Mouse (Mus musculus) liver, embryonic 13.5 days (tissue): ENCODE results near the gene Rhoq. TPM values are rescaled to one million over a fixed set of nuclear protein-coding genes. Genes with fewer than 3 reads are reported as not detected.

ENCODE experiments used
- ATAC-seq: fragments of 200-750 bp; cut with Nextera tagmentation; 2 replicates; pipeline ENCODE4 v1.8.0; 2017; ENCODE audit warnings: low read depth, mild to moderate bottlenecking, moderate number of reproducible peaks, moderate library complexity
- DNase-seq: peaks from one replicate; pipeline ENCODE4 v3.0.0; 2022
- H3K27ac ChIP-seq: fragments of 300-500 bp; sonication (generic); 2 replicates; pipeline ENCODE4 v1.5.1; 2015; ENCODE audit warnings: moderate library complexity, mild to moderate bottlenecking, inconsistent platforms
- H3K27me3 ChIP-seq: fragments of 300-500 bp; sonication (generic); 2 replicates; pipeline ENCODE4 v1.6.1; 2015; ENCODE audit warnings: mild to moderate bottlenecking, inconsistent platforms
- H3K36me3 ChIP-seq: fragments of 300-500 bp; sonication (generic); 2 replicates; pipeline ENCODE4 v1.6.1; 2015; ENCODE audit warnings: mild to moderate bottlenecking, inconsistent platforms
- H3K4me1 ChIP-seq: fragments of 300-500 bp; sonication (generic); replicated peaks from 2 replicates; pipeline ENCODE4 v1.6.1; 2015; ENCODE audit warnings: inconsistent platforms
- H3K4me2 ChIP-seq: fragments of 300-500 bp; sonication (generic); 2 replicates; pipeline ENCODE4 v1.6.1; 2015; ENCODE audit warnings: inconsistent platforms, mild to moderate bottlenecking, moderate library complexity
- H3K4me3 ChIP-seq: fragments of 300-500 bp; sonication (generic); replicated peaks from 2 replicates; pipeline ENCODE4 v1.5.1; 2015; ENCODE audit warnings: mild to moderate bottlenecking, inconsistent platforms
- H3K9ac ChIP-seq: fragments of 300-500 bp; sonication (generic); 2 replicates; pipeline ENCODE4 v1.6.1; 2015; ENCODE audit warnings: mild to moderate bottlenecking, inconsistent platforms
- H3K9me3 ChIP-seq: fragments of 300-500 bp; sonication (generic); replicated peaks from 2 replicates; pipeline ENCODE4 v1.6.1; 2016; ENCODE audit warnings: inconsistent platforms
- WGBS: fragments of 180-500 bp; shearing (Covaris S2); methylation state at CpG from one replicate; pipeline ENCODE4 v1.1.7; 2015; ENCODE audit not compliant: insufficient replicate concordance; 5-methylcytosine and 5-hydroxymethylcytosine counted together
- polyA plus RNA-seq: library from polyadenylated mRNA; unstranded; fragments of >200 nt; fragmentation: Nextera tagmentation; extraction: Ambion mirVana; gene quantifications from 2 replicates; pipeline ENCODE4 v1.2.1, GENCODE M21; 2015

The Rhoq gene
- polyA plus RNA-seq, 1 experiment from 2014 or later = 1.4 TPM

- no peaks in the 10 kb centered on the region for H3K9me3 ChIP-seq
- WGBS = 80% methylated on average over 3 of the region's 3 CpGs
- H3K4me3 ChIP-seq = no peak overlapping the region
- H3K4me1 ChIP-seq = no peaks in the 10 kb centered on the region
- no peak overlapping the region for H3K9ac ChIP-seq
- peaks cover 12% of the 10 kb centered on the region for H3K36me3 ChIP-seq
- no peak overlapping the region for H3K27ac ChIP-seq
- no peaks in the 10 kb centered on the region for H3K27me3 ChIP-seq
- DNase-seq (no peak), ATAC-seq (no peak)
- H3K4me2 ChIP-seq = no peak overlapping the region
Measured at GRCm38 (mm10) chr17:87008950-87009349, 46.1 kb downstream of the Rhoq start.

- ATAC-seq = no peak
- H3K36me3 ChIP-seq = peaks cover 12% of the 10 kb centered on the region
- H3K4me1 ChIP-seq = no peaks in the 10 kb centered on the region
- H3K4me3 ChIP-seq = no peak overlapping the region
- WGBS = 76% methylated on average over 13 of the region's 13 CpGs
- no peak overlapping the region for H3K27ac ChIP-seq
- no peak overlapping the region for H3K9ac ChIP-seq
- H3K9me3 ChIP-seq = no peaks in the 10 kb centered on the region
- no peaks in the 10 kb centered on the region for H3K27me3 ChIP-seq
- H3K4me2 ChIP-seq = no peak overlapping the region
- no peak for DNase-seq
Measured at GRCm38 (mm10) chr17:87011301-87012019, 48.6 kb downstream of the Rhoq start.

GRCm38 (mm10) chr17:87019692-87020091 is 56.8 kb downstream of the Rhoq start:
- no peak overlapping the region for H3K9ac ChIP-seq
- no peak overlapping the region for H3K4me2 ChIP-seq
- no peaks in the 10 kb centered on the region for H3K9me3 ChIP-seq
- 73% methylated on average over 5 of the region's 5 CpGs for WGBS
- H3K27ac ChIP-seq = no peak overlapping the region
- H3K4me1 ChIP-seq = peaks cover 14% of the 10 kb centered on the region
- DNase-seq = no peak
- H3K27me3 ChIP-seq = no peaks in the 10 kb centered on the region
- no peak for ATAC-seq
- H3K4me3 ChIP-seq = no peak overlapping the region
- H3K36me3 ChIP-seq = peaks cover 9% of the 10 kb centered on the region; the same call in 1 of the 2 replicates

DNA sequence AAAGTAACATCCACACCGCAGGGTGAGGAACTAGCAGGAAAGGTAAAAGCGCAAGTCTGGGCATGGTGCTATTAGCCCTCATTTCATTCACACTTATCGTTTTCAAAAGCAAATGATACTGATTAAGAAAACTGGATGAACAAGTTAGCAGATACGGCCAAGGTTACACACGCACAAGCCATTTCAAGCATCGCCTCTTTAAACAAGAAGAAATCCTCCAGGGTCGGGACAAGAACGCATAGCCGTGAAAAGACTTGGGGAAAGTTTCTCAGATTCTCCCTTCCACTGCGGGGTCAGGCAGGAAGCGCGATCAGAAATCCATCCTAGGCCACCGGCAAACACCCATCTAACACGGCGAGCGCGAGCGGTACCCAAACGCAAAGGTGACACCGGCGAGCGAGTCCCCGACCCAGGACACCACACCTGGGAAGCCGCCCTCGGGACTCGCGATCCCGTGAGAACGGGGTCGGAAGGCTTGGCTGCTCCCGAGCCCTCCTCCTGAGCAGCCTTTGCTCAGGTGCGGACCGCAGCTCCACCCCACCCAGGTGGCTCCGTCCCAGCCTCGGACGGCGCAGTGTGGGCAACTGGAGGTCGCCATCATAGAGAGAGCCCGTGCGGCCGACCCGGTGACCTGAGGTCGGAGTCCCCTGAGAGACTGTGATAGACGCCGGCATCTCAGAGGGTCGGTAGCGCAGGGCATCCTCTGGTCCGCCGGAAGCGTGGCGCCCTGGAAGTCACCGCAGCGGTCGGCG is 61.8 kb downstream of the Rhoq start:
- peaks cover 15% of the 10 kb centered on the region for H3K36me3 ChIP-seq
- DNase-seq (no peak), ATAC-seq (peak; percentile 67)
- peak overlapping the region; percentile 97 for H3K4me2 ChIP-seq
- under 1% methylated on average over 55 of the region's 55 CpGs for WGBS
- H3K9ac ChIP-seq = peak overlapping the region; percentile 84
- peaks cover 26% of the 10 kb centered on the region for H3K4me1 ChIP-seq
- no peaks in the 10 kb centered on the region for H3K9me3 ChIP-seq
- H3K27ac ChIP-seq = no peak overlapping the region
- peak overlapping the region; percentile 92 for H3K4me3 ChIP-seq
- no peaks in the 10 kb centered on the region for H3K27me3 ChIP-seq

DNA sequence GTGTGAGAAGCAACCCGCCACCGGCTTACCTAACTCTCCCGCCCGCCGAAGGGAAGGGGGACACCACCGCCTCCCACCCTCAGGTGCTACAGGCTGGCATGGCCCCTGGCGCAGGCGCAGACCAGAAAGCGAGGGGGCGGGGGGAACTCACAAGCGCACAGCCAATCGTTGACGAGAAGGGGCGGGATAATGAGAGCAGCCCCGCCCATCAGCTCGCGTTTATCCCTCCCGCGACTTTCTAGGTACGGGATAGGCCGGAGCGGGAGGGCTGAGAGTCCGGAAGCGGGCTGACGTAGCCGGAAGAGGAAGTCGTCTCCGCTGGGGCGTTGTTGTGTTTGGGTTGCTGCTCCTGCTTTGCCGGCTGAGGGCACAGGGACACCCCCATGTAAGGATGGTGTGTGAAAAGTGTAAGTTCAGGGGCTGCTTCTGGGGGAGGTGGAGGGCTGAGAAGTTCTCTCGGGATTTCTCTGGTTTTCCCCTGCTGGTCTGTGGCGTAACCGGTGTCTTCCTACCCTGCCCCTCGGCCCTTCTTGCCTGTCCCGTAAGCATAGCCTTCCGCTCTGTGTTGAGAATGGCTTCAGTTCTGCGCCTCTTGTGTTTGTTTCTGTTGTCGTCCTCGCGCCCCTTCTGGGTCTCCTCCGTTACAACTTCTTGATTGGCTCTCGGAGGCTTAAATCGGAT is 62.5 kb downstream of the Rhoq start, which contains the start of the genes Pigf and Cript:
Gene Pigf (minus strand): TSS at position 138 of the 681 bp plus-strand sequence.
Gene Cript (plus strand): TSS at position 282 of the 681 bp plus-strand sequence.
- peak within 1 kb of the TSS; percentile 97 for H3K4me2 ChIP-seq
- peak within 1 kb of the TSS; percentile 84 for H3K9ac ChIP-seq
- H3K36me3 ChIP-seq = peaks cover 19% of the 10 kb centered on the region
- no peaks in the 10 kb centered on the region for H3K27me3 ChIP-seq
- H3K4me1 ChIP-seq = peaks cover 26% of the 10 kb centered on the region
- WGBS = under 1% methylated on average over 43 of the region's 43 CpGs
- DNase-seq (peak; percentile 93), ATAC-seq (peak; percentile 99)
- H3K27ac ChIP-seq = peak within 1 kb of the TSS; percentile 8; the same call in 1 of the 2 replicates
- no peaks in the 10 kb centered on the region for H3K9me3 ChIP-seq
- H3K4me3 ChIP-seq = peak within 1 kb of the TSS; percentile 92

GRCm38 (mm10) chr17:87036141-87037073 is 73.5 kb downstream of the Rhoq start:
- DNase-seq = no peak

GRCm38 (mm10) chr17:87038496-87038895 is 75.6 kb downstream of the Rhoq start:
- WGBS = 69% methylated on average over 5 of the region's 5 CpGs
- Histone ChIP-seq H3K27me3 (no peaks in the 10 kb centered on the region; the same call in 1 of the 2 replicates), H3K4me1 (no peaks in the 10 kb centered on the region), H3K9me3 (no peaks in the 10 kb centered on the region), H3K4me3 (no peak overlapping the region), H3K36me3 (peaks cover 15% of the 10 kb centered on the region), H3K4me2 (no peak overlapping the region), H3K9ac (no peak overlapping the region), H3K27ac (no peak overlapping the region)
- DNase-seq = no peak
- ATAC-seq = no peak

More at GRCm38 (mm10) chr17:87036141-87037073, 73.5 kb downstream of the Rhoq start:
- WGBS = 44% methylated on average over 10 of the region's 10 CpGs
- Histone ChIP-seq H3K4me1 (no peaks in the 10 kb centered on the region), H3K9ac (no peak overlapping the region), H3K36me3 (peaks cover 26% of the 10 kb centered on the region), H3K4me2 (no peak overlapping the region), H3K27me3 (no peaks in the 10 kb centered on the region), H3K4me3 (no peak overlapping the region), H3K9me3 (no peaks in the 10 kb centered on the region), H3K27ac (no peak overlapping the region)
- no peak for ATAC-seq

GRCm38 (mm10) chr17:87041739-87042138 is 78.9 kb downstream of the Rhoq start:
- no peaks in the 10 kb centered on the region; the same call in 1 of the 2 replicates for H3K27me3 ChIP-seq
- H3K9ac ChIP-seq = no peak overlapping the region
- H3K36me3 ChIP-seq = no peaks in the 10 kb centered on the region
- no peaks in the 10 kb centered on the region for H3K4me1 ChIP-seq
- DNase-seq (no peak), ATAC-seq (no peak)
- H3K4me3 ChIP-seq = no peak overlapping the region
- no peak overlapping the region for H3K4me2 ChIP-seq
- no peaks in the 10 kb centered on the region for H3K9me3 ChIP-seq
- H3K27ac ChIP-seq = no peak overlapping the region
- 75% methylated on average over 19 of the region's 19 CpGs for WGBS

DNA sequence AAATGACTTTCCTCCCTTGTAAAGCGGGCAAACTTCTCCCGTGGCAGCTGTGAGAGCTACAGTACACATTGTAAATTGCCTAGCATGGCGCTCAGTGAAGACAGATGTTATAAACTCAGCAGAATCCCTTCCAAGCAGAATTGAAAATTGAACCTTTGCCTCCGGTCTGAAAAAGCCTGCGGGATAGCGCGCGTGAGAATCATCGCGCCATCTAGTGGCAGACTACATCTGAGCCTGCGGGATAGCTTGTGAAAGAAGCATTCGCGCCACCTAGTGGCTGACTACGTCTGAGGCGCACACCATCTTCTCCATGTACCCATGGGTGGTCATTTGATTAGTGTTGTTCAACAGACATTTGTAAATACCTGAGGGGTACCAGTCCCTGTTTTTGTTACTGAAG is 81.5 kb downstream of the Rhoq start:
- Histone ChIP-seq H3K27me3 (no peaks in the 10 kb centered on the region; the same call in 1 of the 2 replicates), H3K27ac (no peak overlapping the region), H3K36me3 (no peaks in the 10 kb centered on the region), H3K9ac (no peak overlapping the region), H3K4me2 (no peak overlapping the region), H3K9me3 (no peaks in the 10 kb centered on the region), H3K4me1 (no peaks in the 10 kb centered on the region), H3K4me3 (no peak overlapping the region)
- ATAC-seq = 0 out of 2 replicates have a peak, but pooled peaks have one; percentile 45
- 3% methylated on average over 15 of the region's 15 CpGs for WGBS
- peak; percentile 67 for DNase-seq

DNA sequence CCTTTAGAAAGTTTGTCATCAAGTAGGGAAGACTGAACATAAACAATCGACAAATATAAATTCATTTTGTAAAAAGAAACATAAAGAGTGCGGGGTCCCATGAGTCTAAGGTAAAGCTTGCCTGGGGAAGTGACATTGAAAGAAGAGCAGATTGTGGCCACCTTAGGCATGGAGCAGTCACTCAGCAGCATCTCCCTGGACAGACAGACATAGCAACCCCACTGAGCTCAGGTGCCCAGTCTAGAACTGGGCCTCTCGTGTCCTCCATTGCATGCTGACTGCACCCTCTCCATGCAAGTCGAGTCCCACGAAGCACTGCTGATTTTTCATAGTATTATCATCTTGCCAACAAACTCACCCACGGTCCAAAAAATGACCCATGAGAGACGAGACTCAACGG is 81.9 kb downstream of the Rhoq start:
- Histone ChIP-seq H3K4me1 (no peaks in the 10 kb centered on the region), H3K36me3 (no peaks in the 10 kb centered on the region), H3K9me3 (no peaks in the 10 kb centered on the region), H3K27ac (no peak overlapping the region), H3K9ac (no peak overlapping the region), H3K27me3 (no peaks in the 10 kb centered on the region; the same call in 1 of the 2 replicates), H3K4me2 (no peak overlapping the region), H3K4me3 (no peak overlapping the region)
- DNase-seq = no peak
- no peak for ATAC-seq
- WGBS = 68% methylated on average over 8 of the region's 8 CpGs
